In the genomic region with DNA sequence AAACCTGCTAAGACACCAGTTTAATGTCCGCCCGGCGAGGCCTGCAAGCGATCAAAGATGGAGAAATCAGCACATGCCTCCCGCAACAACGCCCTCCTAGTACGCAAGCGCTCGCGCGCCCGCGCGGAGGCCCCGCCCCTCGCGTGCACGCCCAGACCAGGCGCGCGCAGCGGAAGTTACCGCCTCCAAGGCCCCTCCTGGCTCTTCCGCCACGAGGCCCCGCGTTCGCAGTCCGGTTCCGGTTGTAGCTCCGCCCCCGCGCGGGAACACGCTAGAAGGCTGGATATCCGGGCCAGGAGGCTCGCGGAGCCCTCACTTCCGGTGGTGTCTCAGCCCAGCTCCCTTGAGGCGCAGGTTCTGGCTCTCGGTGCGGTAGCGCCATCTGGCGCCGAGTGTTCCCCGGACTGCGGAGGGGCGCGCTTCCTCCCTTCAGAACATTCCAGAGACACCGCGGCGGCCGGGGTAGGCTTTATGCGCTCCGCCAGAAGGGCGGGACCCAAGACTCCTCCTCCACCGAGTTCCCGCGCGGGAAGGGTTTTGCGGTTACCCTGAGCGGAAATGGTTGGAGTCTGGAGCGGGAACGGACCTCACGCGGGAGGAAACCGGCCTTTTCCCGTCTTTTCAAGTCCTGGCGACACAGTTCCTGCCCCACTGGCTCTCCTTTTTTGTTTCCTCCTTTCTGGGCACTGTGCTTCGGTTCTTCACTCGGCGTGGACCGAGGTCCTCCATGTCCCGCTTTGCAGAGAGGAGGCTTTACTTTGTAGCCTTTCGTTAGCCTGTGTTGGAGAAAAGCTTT, we compare ENCODE assay signal across 7 mouse cellular contexts. TPM values are rescaled to one million over a fixed set of nuclear protein-coding genes. Genes with fewer than 3 reads are reported as not detected.
DNase-seq lines count a peak whose midpoint lies in the region; ATAC-seq lines count a peak whose summit lies in the region.

No protein-coding gene starts in this region.

- H3K9me3 ChIP-seq in intestine, embryonic 15.5 days, result no peaks in the 10 kb centered on the region
- no peaks in the 10 kb centered on the region for H3K9me3 ChIP-seq in midbrain, embryonic 10.5 days (replicated peaks)

- H3K4me1 ChIP-seq in intestine, embryonic 15.5 days (replicated peaks), result no peaks in the 10 kb centered on the region
- peaks cover 19% of the 10 kb centered on the region for H3K4me1 ChIP-seq in midbrain, embryonic 10.5 days

- peak overlapping the region; percentile 70 for H3K4me2 ChIP-seq in intestine, embryonic 15.5 days (replicated peaks)

- H3K4me3 ChIP-seq in intestine, embryonic 15.5 days (replicated peaks), result peak overlapping the region; percentile 47
- peak overlapping the region; percentile 60 for H3K4me3 ChIP-seq in midbrain, embryonic 10.5 days

- no peaks in the 10 kb centered on the region for H3K27me3 ChIP-seq in intestine, embryonic 15.5 days (replicated peaks)
- H3K27me3 ChIP-seq in midbrain, embryonic 10.5 days (ENCODE audit: low read depth, poor library complexity, severe bottlenecking), result no peaks in the 10 kb centered on the region

- peak overlapping the region; percentile 59 for H3K9ac ChIP-seq in intestine, embryonic 15.5 days

- under 1% methylated on average over 75 of the region's 75 CpGs for WGBS in intestine, embryonic 15.5 days
- 1% methylated on average over 75 of the region's 75 CpGs for WGBS in midbrain, embryonic 10.5 days

- intact Hi-C loops in left cerebral cortex, postnatal 25 days (cut with DNase I), result loop anchor here (1.0 to 5.0 kb wide), 4 partner anchors 226 to 695 kb away; a partner anchor contains a TSS

- peak; percentile 99 for ATAC-seq in intestine, embryonic 15.5 days

- no peaks in the 10 kb centered on the region for H3K36me3 ChIP-seq in intestine, embryonic 15.5 days
- H3K36me3 ChIP-seq in midbrain, embryonic 10.5 days, result no peaks in the 10 kb centered on the region

- H3K27ac ChIP-seq in intestine, embryonic 15.5 days, result peak overlapping the region; percentile 98
- H3K27ac ChIP-seq in midbrain, embryonic 10.5 days (replicated peaks), result peak overlapping the region; percentile 96

- DNase-seq in adrenal gland, adult 18-20 months (ENCODE audit: low spot score in 2 of 2), result peak; percentile 98 to 99
- peak; percentile 100 for DNase-seq in embryo, embryonic 11 days
- peak; percentile 100 for DNase-seq in gastrocnemius, postnatal 25 days
- DNase-seq in left cerebral cortex, postnatal 25 days (ENCODE audit: low spot score in 2 of 2), result peak; percentile 100
- DNase-seq in midbrain, embryonic 10.5 days (ENCODE audit: low spot score), result peak; percentile 99
- DNase-seq in right cerebral cortex, postnatal 4 days, result peak; percentile 99

RNA-seq across cellular contexts. Expression of a gene that starts 59.4 kb away (rescaled TPM):
- under 1 TPM in 1 of 2 experiments, not detected in 1; 0.93 TPM for total RNA-seq in adrenal gland, adult 18-20 months (2021)
- total RNA-seq in gastrocnemius, postnatal 25 days (2021), result 1 to 10 TPM in 1 of 2 experiments, under 1 TPM in 1; 0.91 to 1.9 TPM
- polyA plus RNA-seq in intestine, embryonic 15.5 days (2015; fragmentation: Nextera tagmentation; extraction: Ambion mirVana), result not detected in 2 replicates
- total RNA-seq in left cerebral cortex, postnatal 25 days (2021), result not detected
- not detected in 2 replicates for polyA plus RNA-seq in midbrain, embryonic 10.5 days (2016; fragmentation: Nextera tagmentation; extraction: Ambion mirVana)

Comparison
In these comparisons a context has a peak if more than half of its experiments do, and no peak if none do; other contexts are left out.
1. Peak in every context shown above with its lines: DNase-seq, ATAC-seq, H3K4me3 ChIP-seq and H3K27ac ChIP-seq.